Mouse (Mus musculus) embryonic facial prominence, embryonic 14.5 days (tissue): ENCODE results near the gene Ttll11. TPM values are rescaled to one million over a fixed set of nuclear protein-coding genes. Genes with fewer than 3 reads are reported as not detected.

Experiments
- ATAC-seq: fragments of 200-750 bp; cut with Nextera tagmentation; 2 replicates; pipeline ENCODE4 v1.8.0; 2017; ENCODE audit warnings: low read depth, moderate number of reproducible peaks, moderate TSS enrichment
- DNase-seq: peaks from one replicate; pipeline ENCODE4 v3.0.0-alpha.2; 2015; ENCODE audit warnings: low spot score
- H3K27ac ChIP-seq: fragments of 300-500 bp; sonication (generic); replicated peaks from 2 replicates; pipeline ENCODE4 v1.5.1; 2014; ENCODE audit warnings: low read depth, mild to moderate bottlenecking, low read length, moderate library complexity
- H3K27me3 ChIP-seq: fragments of 300-500 bp; sonication (generic); replicated peaks from 2 replicates; pipeline ENCODE4 v1.6.1; 2014; ENCODE audit warnings: low read length; ENCODE audit not compliant: control insufficient read depth, insufficient read depth
- H3K36me3 ChIP-seq: fragments of 300-500 bp; sonication (generic); 2 replicates; pipeline ENCODE4 v1.6.1; 2014; ENCODE audit warnings: low read length, mixed read lengths; ENCODE audit not compliant: control insufficient read depth, insufficient read depth
- H3K4me1 ChIP-seq: fragments of 300-500 bp; sonication (generic); 2 replicates; pipeline ENCODE4 v1.6.1; 2014; ENCODE audit warnings: antibody characterized with exemption, low read length; ENCODE audit not compliant: control insufficient read depth, insufficient read depth
- H3K4me2 ChIP-seq: fragments of 300-500 bp; sonication (generic); 2 replicates; pipeline ENCODE4 v1.6.1; 2014; ENCODE audit warnings: low read depth, mild to moderate bottlenecking, low read length, moderate library complexity, mixed read lengths
- H3K4me3 ChIP-seq: fragments of 300-500 bp; sonication (generic); 2 replicates; pipeline ENCODE4 v1.5.1; 2014; ENCODE audit warnings: low read depth, mild to moderate bottlenecking, low read length
- H3K9ac ChIP-seq: fragments of 300-500 bp; sonication (generic); 2 replicates; pipeline ENCODE4 v1.6.1; 2014; ENCODE audit warnings: low read depth, mild to moderate bottlenecking, low read length, moderate library complexity, mixed read lengths
- H3K9me3 ChIP-seq: fragments of 300-500 bp; sonication (generic); 2 replicates; pipeline ENCODE4 v1.6.1; 2016; ENCODE audit warnings: low read length; ENCODE audit not compliant: control insufficient read depth
- WGBS: fragments of 180-500 bp; shearing (Covaris S2); extraction: QIAGEN DNeasy Blood & Tissue Kit; methylation state at CpG from one replicate; pipeline ENCODE4 v1.1.7; 2014; 5-methylcytosine and 5-hydroxymethylcytosine counted together
- polyA plus RNA-seq: library from polyadenylated mRNA; unstranded; fragments of >200 nt; fragmentation: Nextera tagmentation; extraction: Ambion mirVana; gene quantifications from 2 replicates; pipeline ENCODE4 v1.2.1, GENCODE M21; 2014

Gene Ttll11
- polyA plus RNA-seq, 1 experiment from 2014 or later: 1.8 TPM

DNA sequence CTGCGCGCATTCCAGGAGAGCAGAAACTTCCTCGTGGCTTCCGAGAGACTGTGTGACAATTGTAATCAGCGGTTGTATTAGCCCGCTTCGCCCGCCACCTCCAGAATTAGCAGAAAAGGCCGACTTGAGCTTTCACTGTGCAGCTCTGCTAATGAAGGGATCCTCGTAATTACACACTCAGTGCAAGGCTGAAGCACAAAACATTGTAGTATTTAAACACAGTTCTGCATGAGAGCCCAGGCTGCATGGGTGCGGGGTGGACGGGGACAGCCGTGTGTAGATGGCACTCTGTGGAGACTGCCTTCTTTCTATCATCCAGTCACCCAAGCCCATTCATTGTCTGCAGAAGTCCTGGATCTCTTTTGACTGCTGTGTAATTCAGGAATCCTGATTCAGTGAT, 173.8 kb downstream of the Ttll11 start:
- Histone ChIP-seq H3K9me3 (no peaks in the 10 kb centered on the region), H3K4me3 (no peak overlapping the region), H3K36me3 (no peaks in the 10 kb centered on the region), H3K4me2 (no peak overlapping the region), H3K27me3 (no peaks in the 10 kb centered on the region), H3K4me1 (no peaks in the 10 kb centered on the region), H3K27ac (no peak overlapping the region), H3K9ac (no peak overlapping the region)
- DNase-seq (no peak), ATAC-seq (no peak)
- WGBS: 81% methylated on average over 13 of the region's 13 CpGs

DNA sequence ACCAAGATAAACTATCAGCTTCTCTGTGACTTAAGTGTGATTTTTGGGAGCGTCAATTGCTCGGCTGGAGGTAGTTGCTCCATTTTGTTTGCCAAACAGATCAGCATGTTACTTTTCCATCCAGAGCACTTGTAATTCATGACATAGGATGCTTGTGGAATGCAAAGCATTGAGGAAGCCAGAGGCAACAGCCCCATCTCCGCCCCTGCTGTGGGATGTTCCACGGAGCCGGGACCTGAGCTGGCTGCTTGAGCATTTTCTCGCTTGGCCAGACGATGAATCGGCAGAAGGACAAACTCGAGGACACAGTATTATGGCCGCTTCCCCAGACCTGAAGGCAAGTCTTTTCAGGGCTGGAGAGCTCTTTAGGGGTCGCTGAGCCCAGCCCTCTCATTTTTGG, 176.6 kb downstream of the Ttll11 start:
- 85% methylated on average over 11 of the region's 11 CpGs for WGBS

DNA sequence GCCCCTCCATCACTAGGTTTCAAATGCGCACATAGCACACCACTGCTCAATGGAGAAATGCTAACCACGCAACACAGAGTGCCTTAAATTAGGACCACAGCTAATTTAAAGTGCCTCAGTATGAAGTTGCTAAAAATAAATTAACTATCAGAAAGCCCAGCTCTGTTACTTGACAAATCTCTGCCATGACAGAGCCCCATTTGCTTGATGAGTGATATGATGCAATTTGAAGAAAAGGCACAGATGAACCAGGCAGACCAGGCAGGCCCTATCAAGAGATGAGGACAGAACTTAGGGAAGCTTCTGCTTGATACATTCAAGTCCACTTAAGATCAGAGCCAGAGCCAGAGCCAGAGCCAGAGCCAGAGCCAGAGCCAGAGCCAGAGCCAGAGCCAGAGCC, 178.0 kb downstream of the Ttll11 start:
- 91% methylated on average over 2 of the region's 2 CpGs for WGBS
- ATAC-seq: no peak
- no peak for DNase-seq

More for the DNA sequence above, 176.6 kb downstream of the Ttll11 start:
- H3K36me3 ChIP-seq: no peaks in the 10 kb centered on the region
- ATAC-seq (no peak), DNase-seq (no peak)
- no peak overlapping the region for H3K4me2 ChIP-seq
- H3K4me1 ChIP-seq: no peaks in the 10 kb centered on the region
- no peaks in the 10 kb centered on the region for H3K27me3 ChIP-seq
- H3K9ac ChIP-seq: no peak overlapping the region
- no peaks in the 10 kb centered on the region for H3K9me3 ChIP-seq
- no peak overlapping the region for H3K4me3 ChIP-seq
- H3K27ac ChIP-seq: no peak overlapping the region

GRCm38 (mm10) chr2:35799073-35799472, 180.6 kb downstream of the Ttll11 start:
- ATAC-seq (no peak), DNase-seq (no peak)
- Histone ChIP-seq H3K4me2 (no peak overlapping the region), H3K4me3 (no peak overlapping the region), H3K27ac (no peak overlapping the region), H3K9me3 (no peaks in the 10 kb centered on the region), H3K4me1 (no peaks in the 10 kb centered on the region), H3K27me3 (no peaks in the 10 kb centered on the region), H3K9ac (no peak overlapping the region), H3K36me3 (no peaks in the 10 kb centered on the region)
- 81% methylated on average over 6 of the region's 6 CpGs for WGBS

More for the DNA sequence above, 178.0 kb downstream of the Ttll11 start:
- H3K27me3 ChIP-seq: no peaks in the 10 kb centered on the region
- H3K4me1 ChIP-seq: no peaks in the 10 kb centered on the region
- H3K4me3 ChIP-seq: no peak overlapping the region
- no peak overlapping the region for H3K4me2 ChIP-seq
- no peak overlapping the region for H3K27ac ChIP-seq
- no peak overlapping the region for H3K9ac ChIP-seq
- H3K9me3 ChIP-seq: no peaks in the 10 kb centered on the region
- H3K36me3 ChIP-seq: no peaks in the 10 kb centered on the region

DNA sequence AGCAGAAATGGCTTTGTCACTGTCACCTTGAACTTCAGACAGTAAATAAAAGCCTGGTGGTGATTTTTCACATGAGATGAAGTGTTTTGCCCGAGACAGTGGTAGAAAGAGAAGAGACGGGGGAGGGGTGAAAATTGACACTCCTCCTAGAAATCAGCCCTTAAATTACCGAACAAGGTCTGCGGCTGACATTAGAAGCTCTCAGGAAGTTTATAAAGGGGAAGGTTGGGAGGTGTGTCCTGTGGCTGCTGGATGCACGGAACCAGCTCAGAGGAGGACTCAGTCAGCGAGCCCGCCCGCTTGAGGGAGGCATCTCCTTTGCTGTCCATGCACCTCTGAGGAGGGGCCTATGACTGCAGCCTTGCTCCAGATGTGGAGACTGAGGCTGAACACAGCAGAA, 181.7 kb downstream of the Ttll11 start:
- no peak overlapping the region for H3K4me2 ChIP-seq
- H3K4me3 ChIP-seq: no peak overlapping the region
- no peaks in the 10 kb centered on the region for H3K9me3 ChIP-seq
- no peaks in the 10 kb centered on the region for H3K36me3 ChIP-seq
- H3K27ac ChIP-seq: no peak overlapping the region
- WGBS: 33% methylated on average over 8 of the region's 8 CpGs
- ATAC-seq (no peak), DNase-seq (no peak)
- H3K4me1 ChIP-seq: no peaks in the 10 kb centered on the region
- no peaks in the 10 kb centered on the region for H3K27me3 ChIP-seq
- H3K9ac ChIP-seq: no peak overlapping the region

- WGBS: 81% methylated on average over 27 of the region's 27 CpGs
- ATAC-seq (no peak), DNase-seq (no peak)
- Histone ChIP-seq H3K4me3 (no peak overlapping the region), H3K9ac (no peak overlapping the region), H3K27ac (no peak overlapping the region), H3K27me3 (no peaks in the 10 kb centered on the region), H3K9me3 (no peaks in the 10 kb centered on the region), H3K4me1 (no peaks in the 10 kb centered on the region), H3K4me2 (no peak overlapping the region), H3K36me3 (no peaks in the 10 kb centered on the region)
Measured at GRCm38 (mm10) chr2:35789362-35790326, 190.1 kb downstream of the Ttll11 start.

GRCm38 (mm10) chr2:35785877-35786276, 193.8 kb downstream of the Ttll11 start:
- Histone ChIP-seq H3K4me1 (no peaks in the 10 kb centered on the region), H3K4me3 (no peak overlapping the region), H3K9me3 (no peaks in the 10 kb centered on the region), H3K9ac (no peak overlapping the region), H3K27me3 (no peaks in the 10 kb centered on the region), H3K36me3 (no peaks in the 10 kb centered on the region), H3K27ac (no peak overlapping the region), H3K4me2 (no peak overlapping the region)
- ATAC-seq (0 out of 2 replicates have a peak, but pooled peaks have one; percentile 54), DNase-seq (peak; percentile 42)
- 73% methylated on average over 7 of the region's 7 CpGs for WGBS

- ATAC-seq (no peak), DNase-seq (no peak)
- H3K9ac ChIP-seq: no peak overlapping the region
- no peaks in the 10 kb centered on the region for H3K27me3 ChIP-seq
- no peak overlapping the region for H3K27ac ChIP-seq
- H3K9me3 ChIP-seq: no peaks in the 10 kb centered on the region
- H3K4me1 ChIP-seq: no peaks in the 10 kb centered on the region
- H3K36me3 ChIP-seq: no peaks in the 10 kb centered on the region
- WGBS: 82% methylated on average over 10 of the region's 10 CpGs
- no peak overlapping the region for H3K4me3 ChIP-seq
- no peak overlapping the region for H3K4me2 ChIP-seq
Measured at GRCm38 (mm10) chr2:35783368-35783767, 196.3 kb downstream of the Ttll11 start.

- no peak overlapping the region for H3K4me2 ChIP-seq
- WGBS: 79% methylated on average over 5 of the region's 5 CpGs
- H3K9ac ChIP-seq: no peak overlapping the region
- H3K27ac ChIP-seq: no peak overlapping the region
- no peaks in the 10 kb centered on the region for H3K36me3 ChIP-seq
- H3K4me3 ChIP-seq: no peak overlapping the region
- H3K4me1 ChIP-seq: no peaks in the 10 kb centered on the region
- no peaks in the 10 kb centered on the region for H3K27me3 ChIP-seq
- ATAC-seq (no peak), DNase-seq (no peak)
- H3K9me3 ChIP-seq: no peaks in the 10 kb centered on the region
Measured at GRCm38 (mm10) chr2:35779266-35779665, 200.4 kb downstream of the Ttll11 start.
